Mouse (Mus musculus): ENCODE results near the gene Spire2.

- TF ChIP-seq CTCF (IDR thresholded peaks at IDR 0.05; ENCODE audit: low read depth): no peak
- TF ChIP-seq EP300 (IDR thresholded peaks at IDR 0.05; ENCODE audit: low read depth): no peak
Observed at GRCm38 (mm10) chr8:123333864-123334263, 1.4 kb downstream of the Spire2 start.
